Mouse (Mus musculus) ES-Bruce4 (cell line): ENCODE results near the gene Olfr1012.

Experiments
- CTCF ChIP-seq: IDR thresholded peaks from one replicate; pipeline ENCODE4 v1.8.1; 2011; ENCODE audit warnings: low read depth, low read length
- EP300 ChIP-seq: IDR thresholded peaks from 2 replicates; pipeline ENCODE4 v1.6.1; 2011; ENCODE audit warnings: low read depth, low read length; ENCODE audit not compliant: insufficient read depth
- POLR2A ChIP-seq: IDR thresholded peaks from one replicate; pipeline ENCODE4 v1.8.1; 2011; ENCODE audit warnings: low read length; ENCODE audit not compliant: insufficient read depth

- TF ChIP-seq CTCF, result no peak
- TF ChIP-seq POLR2A, result no peak
- no peak for TF ChIP-seq EP300
Measured at GRCm38 (mm10) chr2:85753822-85754221, 8.7 kb downstream of the Olfr1012 start.
